Mouse (Mus musculus) large intestine, adult 2 months (tissue): ENCODE measurements around the gene Ppm1e. TPM values are rescaled to one million over a fixed set of nuclear protein-coding genes. Genes with fewer than 3 reads are reported as not detected.

ENCODE experiments used
- DNase-seq: peaks from one replicate; pipeline ENCODE4 v3.0.0-alpha.2; 2012; ENCODE audit warnings: low read depth, low spot score
- WGBS: fragments of 180-500 bp; shearing (Covaris S2); methylation state at CpG from one replicate; pipeline ENCODE4 v1.1.7; 2018; 5-methylcytosine and 5-hydroxymethylcytosine counted together
- polyA plus RNA-seq: library from polyadenylated mRNA; depleted of rRNA; stranded (reverse); fragments of >200 nt; gene quantifications from 2 replicates; pipeline ENCODE4 v1.2.3, GENCODE M21; 2012; rRNA removed

Ppm1e gene
- polyA plus RNA-seq, result 0.69 and 1.1 TPM in 2 replicates

DNA sequence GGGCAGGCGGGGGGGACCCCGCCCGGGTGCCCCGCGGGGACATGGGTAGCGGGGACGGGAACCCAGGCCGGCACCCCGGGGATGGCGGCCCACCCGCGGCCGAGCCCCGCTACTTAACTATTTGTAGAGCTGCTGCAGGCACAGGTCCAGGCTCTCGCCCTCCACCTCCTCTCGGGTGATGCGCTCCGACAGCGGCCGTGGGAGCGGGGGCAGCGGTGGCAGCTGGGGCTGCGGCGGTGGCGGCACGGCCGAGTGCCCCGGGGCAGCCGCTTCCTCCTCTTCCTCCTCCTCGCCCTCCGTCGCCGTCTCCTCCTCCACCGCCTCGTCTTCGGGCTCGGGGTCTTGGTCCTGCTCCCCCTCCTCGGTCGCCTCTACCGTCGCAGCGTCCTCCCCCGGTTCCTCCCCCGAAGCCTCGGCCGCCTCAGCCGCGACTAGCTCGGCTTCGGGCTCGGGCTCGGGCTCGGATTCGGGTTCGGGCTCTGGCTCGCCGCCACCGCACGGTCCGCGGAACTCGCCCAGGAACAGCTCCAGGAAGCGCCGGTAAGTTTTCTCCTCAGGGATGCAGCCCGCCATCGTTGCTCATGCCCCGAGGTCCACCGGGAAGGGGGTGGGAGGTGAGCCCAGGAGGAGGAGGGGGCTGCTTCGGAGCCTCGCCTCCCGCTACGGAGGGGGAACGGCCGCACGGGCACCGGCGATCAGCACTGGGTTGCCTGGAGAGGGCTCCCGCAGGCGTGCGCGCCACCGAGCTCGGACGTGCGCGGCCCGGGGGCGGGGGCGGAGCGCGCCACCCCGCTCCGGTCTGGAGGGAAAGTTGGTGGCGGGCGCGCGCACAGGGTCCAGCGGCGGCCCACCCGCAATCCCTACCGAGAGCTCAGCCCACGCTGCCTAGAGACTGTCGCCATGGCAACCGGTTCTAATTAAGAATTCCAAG lies at the start of gene Ppm1e:
TSS of gene Ppm1e (minus strand) at position 693 of the 931 bp plus-strand sequence.
- DNase-seq, result no peak
- 2% methylated on average over 102 of the region's 104 CpGs for WGBS

DNA sequence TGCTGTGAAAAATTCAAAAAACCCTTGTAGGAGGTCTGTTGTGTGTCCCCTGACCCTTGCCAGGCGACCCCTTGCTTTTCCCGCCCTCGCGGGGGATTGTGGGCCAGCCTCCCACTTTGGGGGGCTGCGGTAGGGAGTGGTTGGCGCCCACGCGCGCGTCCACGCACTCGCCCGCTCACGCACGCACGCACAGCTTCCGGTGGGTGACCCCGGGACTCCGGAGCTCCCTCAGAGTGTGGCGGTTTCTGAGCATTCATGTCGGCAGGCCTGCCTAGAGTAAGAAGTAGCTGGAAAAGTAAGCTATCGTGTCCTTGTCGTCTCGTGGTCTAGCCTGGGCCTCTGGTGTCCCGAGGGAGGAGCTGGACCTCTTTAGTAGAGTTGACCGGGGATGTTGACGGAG lies 46.1 kb upstream of the Ppm1e start, which contains the start of the genes Rad51c and Tex14:
TSS of gene Rad51c (minus strand) at position 79 of the 400 bp plus-strand sequence.
TSS of gene Tex14 (plus strand) at position 190 of the 400 bp plus-strand sequence.
- 81% methylated on average over 27 of the region's 27 CpGs for WGBS
- DNase-seq, result no peak

DNA sequence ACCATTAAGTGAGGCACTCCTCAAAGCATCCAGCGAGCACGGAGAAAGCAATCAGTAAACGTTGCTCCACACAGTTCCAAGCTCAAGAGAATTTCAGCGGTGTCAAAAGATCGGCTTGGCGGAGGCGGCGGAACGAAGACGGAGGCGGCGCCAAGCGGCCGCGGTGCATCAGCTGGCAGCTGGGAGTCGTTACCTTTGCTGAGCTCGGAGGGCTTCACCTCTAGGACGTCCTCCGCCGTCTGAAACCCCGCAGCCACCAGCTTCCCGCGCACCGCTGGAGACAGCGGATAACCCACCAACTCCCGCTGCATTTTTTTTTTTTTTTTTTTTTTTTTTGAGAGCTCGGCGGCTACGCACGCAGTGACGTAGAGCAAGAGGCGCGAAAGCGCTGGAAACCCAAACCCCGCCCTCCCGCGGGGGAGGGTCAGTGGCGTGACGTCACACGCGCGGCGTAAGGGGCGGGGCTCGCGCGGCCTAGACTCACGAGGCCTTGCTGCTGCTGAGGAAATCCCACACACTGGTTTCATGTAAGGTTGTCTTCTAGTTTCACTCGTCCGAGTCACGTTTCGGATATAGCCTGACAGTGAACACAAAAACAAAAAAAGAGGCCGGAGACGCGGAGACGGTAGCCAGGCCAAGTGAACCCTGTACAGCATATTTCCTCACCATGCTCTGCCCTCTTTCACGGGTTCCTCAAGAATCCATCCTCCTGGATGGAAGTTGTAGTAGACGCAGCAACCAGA lies 45.5 kb upstream of the Ppm1e start:
- WGBS, result under 1% methylated on average over 58 of the region's 58 CpGs
- peak; percentile 80 for DNase-seq

DNA sequence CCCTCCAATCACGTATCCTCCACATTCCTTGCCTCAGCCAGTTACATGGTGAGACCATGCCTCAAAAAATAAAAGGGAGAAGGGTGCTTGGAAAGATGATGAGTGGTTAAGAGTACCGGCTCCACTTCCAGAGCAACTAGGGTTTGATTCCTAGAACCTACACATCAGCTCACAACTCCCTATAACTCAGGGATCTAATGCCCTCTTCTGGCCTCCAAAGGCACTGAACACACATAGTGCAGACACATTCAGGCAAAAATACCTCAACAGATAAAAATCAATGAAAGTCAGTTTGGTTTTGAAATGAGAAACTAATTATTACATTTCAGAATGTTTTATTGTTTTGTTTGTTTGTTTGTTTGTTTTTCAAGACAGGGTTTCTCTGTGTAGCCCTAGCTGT lies 39.6 kb upstream of the Ppm1e start:
- 97% methylated on average over 2 of the region's 2 CpGs for WGBS
- no peak for DNase-seq

DNA sequence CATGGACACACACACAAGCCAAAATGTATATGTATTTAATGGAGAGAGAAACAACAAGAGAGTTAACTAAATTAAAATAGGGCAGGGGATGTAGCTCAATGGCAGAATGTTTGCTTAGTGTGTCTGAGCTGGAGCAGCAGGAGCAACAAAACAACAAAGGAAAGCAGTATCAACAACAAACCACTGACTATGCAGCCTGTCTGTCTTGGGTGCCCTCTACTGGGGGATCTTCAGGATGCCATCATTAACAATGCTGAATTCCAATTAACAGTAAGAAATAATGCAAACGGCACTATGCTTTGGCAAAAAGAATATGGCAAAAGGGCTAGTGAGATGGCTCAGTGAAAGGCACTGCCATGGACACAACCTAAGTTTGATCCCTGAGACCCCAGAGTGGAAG lies 35.0 kb upstream of the Ppm1e start:
- 59% methylated on average over 1 of the region's 1 CpGs for WGBS
- peak; percentile 2 for DNase-seq

DNA sequence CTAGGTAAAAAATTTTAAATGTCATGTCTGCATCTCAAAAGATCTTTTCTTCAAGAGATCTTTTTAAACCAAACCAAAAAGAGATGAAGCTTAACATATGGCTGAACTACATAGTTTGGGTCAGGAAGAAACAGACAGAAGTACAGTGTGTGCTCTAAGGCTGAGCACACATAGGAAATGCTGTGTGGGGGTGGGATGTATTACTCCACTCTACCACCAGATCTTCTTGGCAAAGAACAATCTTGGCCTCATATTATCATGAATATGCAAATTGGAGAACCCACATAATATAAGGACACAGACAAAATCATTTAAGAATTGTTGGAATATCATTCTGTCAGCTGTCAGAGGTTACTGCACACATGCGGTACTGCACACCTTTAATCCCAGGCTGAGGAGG lies 26.9 kb upstream of the Ppm1e start:
- no peak for DNase-seq
- WGBS, result 93% methylated on average over 1 of the region's 1 CpGs

DNA sequence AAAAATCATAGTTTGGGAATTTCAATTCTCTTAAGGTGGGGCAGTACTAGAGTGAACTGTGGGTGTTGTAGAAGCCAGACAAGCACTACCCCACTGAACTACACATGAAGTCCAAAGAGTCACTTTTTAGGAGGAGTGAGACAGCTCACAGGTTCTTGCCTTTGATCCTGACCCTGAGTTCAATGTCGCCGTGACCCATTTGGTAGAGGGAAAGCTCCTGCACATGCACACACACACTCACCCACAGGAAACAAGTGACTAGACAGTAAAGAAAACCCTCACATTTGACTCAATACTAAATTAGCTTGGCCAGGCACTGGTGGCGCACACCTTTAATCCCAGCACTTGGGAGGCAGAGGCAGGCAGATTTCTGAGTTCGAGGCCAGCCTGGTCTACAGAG lies 25.7 kb upstream of the Ppm1e start:
- 96% methylated on average over 4 of the region's 4 CpGs for WGBS
- no peak for DNase-seq

DNA sequence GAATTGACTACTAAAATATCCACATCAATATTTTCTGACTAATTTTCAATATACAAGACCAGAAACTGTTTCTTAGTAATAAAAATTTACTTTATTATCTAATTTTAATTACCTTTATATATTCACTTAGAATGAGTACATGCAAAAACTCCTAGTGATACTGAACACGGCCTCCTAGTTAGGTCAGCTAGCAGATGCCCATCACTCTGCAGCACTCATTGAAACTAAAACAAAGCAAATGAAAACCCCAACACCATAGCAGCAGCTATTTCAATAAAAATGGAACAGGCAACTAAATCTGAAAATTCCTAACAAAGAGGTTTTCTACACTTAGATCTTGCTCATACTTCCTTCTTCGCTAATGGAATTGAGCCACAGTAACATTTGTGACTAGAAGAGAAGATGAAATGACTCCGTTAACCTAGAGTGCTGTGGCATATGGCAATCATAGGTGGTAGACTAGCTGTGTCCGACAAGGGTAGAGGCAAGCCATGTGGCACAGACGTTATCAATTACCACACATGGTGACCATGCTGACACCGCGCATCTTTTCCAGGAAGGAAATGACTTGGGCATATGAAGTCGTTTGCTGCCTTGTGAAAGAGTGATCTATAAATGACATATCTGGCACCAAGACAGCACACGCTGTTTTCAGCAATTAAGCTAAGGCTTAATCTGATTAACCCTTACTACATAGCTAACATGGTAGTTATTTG lies 9.2 kb upstream of the Ppm1e start:
- 72% methylated on average over 9 of the region's 9 CpGs for WGBS
- no peak for DNase-seq

DNA sequence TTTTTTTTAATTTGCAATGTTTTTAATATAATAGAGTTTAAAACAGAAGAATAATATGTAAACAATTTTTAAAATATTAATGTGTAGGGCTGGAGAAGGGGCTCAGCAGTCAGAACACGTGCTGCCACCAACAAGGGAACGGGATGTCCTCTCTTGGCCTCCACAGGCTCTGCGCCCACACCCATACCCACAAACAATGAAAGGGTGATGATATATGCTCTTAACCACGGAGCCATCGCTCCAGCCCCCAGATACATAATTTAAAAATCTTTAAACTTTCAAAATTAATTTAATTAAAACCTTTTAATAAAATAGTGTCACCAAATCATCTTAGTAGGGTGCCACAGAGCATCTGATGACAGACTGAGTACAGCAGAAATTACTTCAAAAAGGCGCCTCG lies 8.2 kb upstream of the Ppm1e start:
- WGBS, result 79% methylated on average over 7 of the region's 7 CpGs

DNA sequence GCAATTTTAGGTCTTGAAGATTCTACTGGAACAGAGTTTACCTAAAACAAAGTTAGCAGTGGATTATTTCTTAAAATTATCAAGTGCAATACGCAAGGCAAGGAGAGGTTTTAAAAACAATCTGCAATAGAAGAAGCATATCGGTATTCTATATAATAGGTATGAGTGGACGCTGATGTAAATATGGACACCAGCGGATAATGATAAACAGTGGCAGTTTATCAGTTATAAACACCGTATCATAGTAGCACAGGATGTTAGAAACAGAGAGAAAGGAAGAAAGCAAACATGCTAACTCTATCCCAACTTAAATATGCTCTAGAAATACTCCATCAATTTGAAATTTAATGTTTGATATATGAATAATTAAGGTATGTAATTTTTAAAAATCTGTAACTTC lies 6.3 kb upstream of the Ppm1e start:
- DNase-seq, result no peak
- 88% methylated on average over 5 of the region's 5 CpGs for WGBS

More for the DNA sequence above, 8.2 kb upstream of the Ppm1e start:
- no peak for DNase-seq

DNA sequence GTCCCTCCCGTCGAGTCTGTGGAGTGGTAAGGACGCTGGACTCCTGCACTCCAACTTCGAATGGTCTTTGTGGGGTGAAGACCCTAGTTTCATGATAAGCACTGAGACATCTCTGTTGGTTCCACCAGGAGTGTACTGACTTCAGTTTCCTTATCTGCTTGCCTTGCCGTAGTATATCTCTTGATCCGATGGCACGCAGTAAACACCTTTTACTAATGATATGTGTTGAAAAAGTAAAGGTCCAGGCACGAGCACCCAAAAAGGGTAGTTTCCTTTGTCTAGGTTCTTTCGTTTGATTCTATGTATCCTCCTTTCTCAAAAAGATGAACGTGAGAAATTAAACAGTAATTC lies 414 bp upstream of the Ppm1e start:
- no peak for DNase-seq
- 11% methylated on average over 10 of the region's 10 CpGs for WGBS

DNA sequence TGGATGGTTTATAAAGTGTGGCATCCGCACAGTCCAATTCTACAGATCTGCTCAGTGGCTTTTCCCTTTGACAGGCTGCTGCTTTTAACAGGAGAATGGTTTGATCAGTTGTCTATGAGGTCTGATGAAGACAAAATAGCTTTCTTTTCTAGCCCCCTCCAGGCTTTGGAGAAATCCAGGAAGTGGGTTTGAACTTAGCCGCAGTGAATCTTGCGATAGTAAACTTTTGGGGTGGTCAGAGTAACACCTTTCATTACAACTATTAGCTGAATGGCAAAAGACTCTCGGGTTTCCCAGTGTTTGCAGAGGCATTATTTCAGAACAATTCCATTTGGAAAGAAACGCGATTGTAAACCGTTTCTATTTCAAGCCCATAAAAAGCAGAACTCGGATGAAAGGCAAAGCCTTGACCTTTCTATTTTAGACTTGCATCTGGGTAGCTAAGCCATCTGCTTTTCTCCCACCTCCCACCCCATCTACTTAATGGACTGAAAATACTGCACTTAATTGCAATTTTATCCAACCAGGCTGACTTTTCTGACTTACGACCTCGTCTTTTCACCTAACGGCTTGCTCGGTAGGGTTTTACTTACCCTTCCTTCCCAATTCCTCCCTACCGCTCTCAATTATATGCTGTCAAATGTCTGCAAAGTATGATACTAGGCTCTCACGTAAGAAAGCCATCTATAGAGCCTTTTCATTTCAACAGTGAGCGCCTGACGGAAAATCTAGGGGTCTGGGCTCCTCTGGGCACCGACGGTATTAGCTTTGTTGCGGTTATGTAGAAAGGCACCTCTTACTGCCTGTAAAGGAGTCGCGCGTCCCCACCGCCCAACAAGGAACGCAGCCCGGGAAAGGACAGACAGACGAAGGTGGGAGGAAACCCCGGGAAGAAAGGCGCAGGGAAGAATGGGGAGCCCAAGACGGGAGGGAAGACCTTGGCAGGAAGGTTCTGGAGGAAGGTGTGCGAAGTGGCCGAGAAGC lies 1.2 kb downstream of the Ppm1e start:
- DNase-seq, result no peak
- 5% methylated on average over 31 of the region's 31 CpGs for WGBS

DNA sequence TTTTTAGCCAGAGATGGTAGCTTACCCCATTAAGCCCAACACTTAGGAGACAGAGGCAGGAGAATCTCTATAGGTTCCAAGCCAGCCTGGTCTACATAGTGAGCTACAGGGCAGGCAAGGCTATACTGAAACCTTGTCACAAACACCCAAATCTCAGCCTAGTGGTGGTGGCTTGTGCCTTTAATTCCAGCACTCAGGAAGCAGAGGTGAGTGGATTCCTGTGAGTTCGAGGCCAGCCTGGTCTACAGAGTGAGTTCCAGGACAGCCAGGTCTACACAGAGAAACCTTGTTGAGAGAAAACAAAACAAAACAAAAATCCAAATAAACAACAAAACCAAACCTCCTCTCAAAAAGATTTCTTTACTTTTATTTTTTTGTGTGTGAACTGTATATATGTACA lies 4.0 kb downstream of the Ppm1e start:
- WGBS, result 89% methylated on average over 1 of the region's 1 CpGs

DNA sequence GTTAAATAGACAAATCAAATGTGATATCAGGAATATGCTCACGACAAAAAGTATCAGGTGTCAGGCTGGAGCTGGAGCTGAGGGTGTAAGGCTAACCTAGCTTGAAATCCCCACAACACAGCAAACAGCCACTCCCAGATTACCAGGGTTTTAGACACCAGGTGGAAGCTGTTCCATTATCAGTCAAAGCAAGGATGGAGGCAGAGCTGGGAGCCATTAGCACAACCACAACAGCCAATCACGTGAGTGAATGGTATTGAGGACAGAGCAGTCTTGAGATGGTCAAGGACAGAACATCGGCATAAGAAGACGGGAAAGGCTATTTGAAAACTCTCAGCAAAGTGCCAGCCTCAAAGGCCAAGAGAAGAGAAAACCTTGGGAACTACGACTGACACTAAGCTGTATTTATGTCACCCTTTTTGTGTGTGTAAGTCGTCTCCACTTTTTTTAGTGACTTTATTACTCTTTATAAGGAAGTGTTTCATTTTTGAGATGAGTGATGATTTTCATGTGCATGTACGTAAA lies 5.1 kb downstream of the Ppm1e start:
- no peak for DNase-seq
- WGBS, result 66% methylated on average over 7 of the region's 7 CpGs

More for the DNA sequence above, 4.0 kb downstream of the Ppm1e start:
- DNase-seq, result no peak

DNA sequence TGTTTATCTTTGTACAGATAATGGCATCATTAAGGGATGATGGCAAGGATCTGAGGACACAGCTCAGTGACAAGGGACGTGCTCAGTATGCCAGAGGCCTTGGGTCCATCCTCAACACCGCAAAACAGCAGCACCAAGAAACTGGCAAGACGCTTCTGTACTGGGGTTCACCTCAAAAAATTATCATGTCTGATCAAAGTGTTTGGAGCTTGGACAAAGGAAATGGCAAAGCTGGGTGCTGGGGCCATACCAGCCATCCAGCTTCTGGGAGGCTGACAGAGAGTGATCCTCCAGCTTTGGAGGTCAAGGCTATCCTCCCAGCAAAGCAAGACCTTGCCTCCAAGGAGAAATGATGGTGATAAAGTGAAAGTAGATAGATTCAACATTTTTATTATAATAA lies 32.4 kb downstream of the Ppm1e start:
- DNase-seq, result no peak
- 72% methylated on average over 3 of the region's 3 CpGs for WGBS

DNA sequence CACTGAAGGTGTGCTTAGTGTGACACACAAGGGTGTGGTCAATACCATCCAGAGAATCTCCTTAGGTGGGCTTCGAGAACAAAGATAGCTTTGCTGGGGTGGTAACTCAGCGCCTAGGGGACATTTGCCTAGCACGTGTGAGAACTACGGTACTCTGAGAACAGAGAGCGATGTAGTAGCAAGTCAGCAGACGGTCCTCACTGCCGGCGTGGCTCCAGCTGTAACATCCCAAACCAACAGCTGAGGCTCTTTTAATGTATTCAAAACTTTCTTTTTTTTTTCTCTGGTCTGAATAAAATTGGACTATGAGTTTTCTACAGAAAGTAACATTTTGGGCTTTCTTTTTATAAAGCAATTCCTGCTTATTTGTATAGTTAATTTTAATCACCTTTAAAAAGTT lies 36.3 kb downstream of the Ppm1e start:
- WGBS, result 63% methylated on average over 8 of the region's 8 CpGs

DNA sequence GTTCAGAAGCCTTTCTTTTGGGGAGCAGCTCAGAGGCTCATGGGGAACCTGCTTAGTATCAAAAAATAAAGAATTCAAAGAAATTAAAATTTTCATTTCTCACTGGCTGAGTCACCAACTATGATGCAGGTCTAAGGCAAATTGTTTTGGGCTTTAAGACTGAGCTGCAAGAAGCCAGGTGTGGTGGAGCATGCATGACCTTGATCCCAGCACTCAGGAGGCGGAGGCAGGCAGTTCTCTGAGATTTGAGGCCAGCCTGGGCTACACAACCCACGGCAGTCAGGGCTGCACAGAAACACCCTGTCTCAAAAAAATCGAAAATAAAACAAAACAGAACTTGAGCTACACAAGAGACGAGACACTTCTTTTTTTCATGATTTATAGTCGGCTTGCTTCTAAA lies 38.8 kb downstream of the Ppm1e start:
- 39% methylated on average over 5 of the region's 5 CpGs for WGBS
- no peak for DNase-seq

More for the DNA sequence above, 36.3 kb downstream of the Ppm1e start:
- no peak for DNase-seq

DNA sequence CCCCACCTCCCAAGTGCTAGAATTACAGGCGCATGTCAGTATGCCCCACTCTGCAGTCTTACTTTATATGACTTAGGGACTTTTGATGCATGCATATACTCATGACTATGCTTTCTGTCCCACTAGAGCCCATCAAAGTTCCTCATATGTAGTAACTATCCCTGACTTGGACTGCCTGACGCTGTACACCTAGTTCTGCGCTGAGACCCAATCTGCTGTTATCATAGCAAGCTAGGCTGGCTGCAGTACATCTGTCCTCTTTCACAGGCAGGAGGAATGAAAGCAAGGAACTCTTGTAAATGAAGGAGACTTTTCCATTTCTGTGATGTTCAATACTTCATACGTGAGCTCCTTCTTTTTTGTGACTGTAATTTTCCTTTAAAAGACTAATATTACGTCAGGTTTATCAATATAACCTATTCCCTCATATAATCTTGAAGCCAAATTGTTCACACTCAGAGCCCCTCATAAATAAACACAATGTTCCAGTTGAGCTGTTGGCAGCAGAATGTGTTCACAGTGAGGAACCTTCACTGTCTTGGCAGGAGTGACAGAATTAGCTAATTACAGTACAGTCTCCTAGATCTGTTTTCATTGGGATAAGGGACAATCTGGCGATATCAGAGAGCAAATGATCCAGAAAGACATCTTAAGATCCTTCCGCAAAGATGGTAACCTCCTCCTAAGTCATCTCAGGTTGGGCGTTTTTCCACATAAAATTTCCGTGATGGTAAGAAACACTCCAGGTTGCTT lies 39.7 kb downstream of the Ppm1e start:
- no peak for DNase-seq
- WGBS, result 83% methylated on average over 9 of the region's 9 CpGs
